Mouse (Mus musculus): ENCODE data around the gene E130208F15Rik. TPM values are rescaled to one million over a fixed set of nuclear protein-coding genes. Genes with fewer than 3 reads are reported as not detected.

E130208F15Rik gene
- 0.60 and 1.9 TPM in 2 replicates for polyA plus RNA-seq (2015; fragmentation: Nextera tagmentation; extraction: Ambion mirVana)

GRCm38 (mm10) chr7:30321539-30322284 is at the start of gene E130208F15Rik:
Gene E130208F15Rik, plus strand, starts transcription at chr7:30321740.
- peak; percentile 61 for ATAC-seq (ENCODE audit: insufficient number of reproducible peaks, low FRiP score, low TSS enrichment, low read depth)
- Histone ChIP-seq H3K9me3 (replicated peaks) (0 out of 2 replicates have a peak, but pooled peaks cover 4% of the 10 kb centered on the region), H3K27me3 (no peaks in the 10 kb centered on the region), H3K4me1 (peaks cover 13% of the 10 kb centered on the region), H3K4me2 (replicated peaks) (peak within 1 kb of the TSS; percentile 81), H3K9ac (peak within 1 kb of the TSS; percentile 85), H3K27ac (replicated peaks) (peak within 1 kb of the TSS; percentile 95), H3K36me3 (no peaks in the 10 kb centered on the region), H3K4me3 (replicated peaks) (peak within 1 kb of the TSS; percentile 89)
- under 1% methylated on average over 63 of the region's 63 CpGs for WGBS

- H3K27me3 ChIP-seq, result no peaks in the 10 kb centered on the region
- no peaks in the 10 kb centered on the region for H3K36me3 ChIP-seq
- no peaks in the 10 kb centered on the region for H3K9me3 ChIP-seq (replicated peaks)
- H3K4me2 ChIP-seq (replicated peaks), result no peak overlapping the region
- H3K4me1 ChIP-seq, result peaks cover 6% of the 10 kb centered on the region; the same call in 1 of the 2 replicates
- H3K9ac ChIP-seq, result no peak overlapping the region
- WGBS, result 82% methylated on average over 6 of the region's 6 CpGs
- H3K27ac ChIP-seq (replicated peaks), result no peak overlapping the region
- no peak overlapping the region for H3K4me3 ChIP-seq (replicated peaks)
- ATAC-seq (ENCODE audit: insufficient number of reproducible peaks, low FRiP score, low TSS enrichment, low read depth), result no peak
These were observed 47.2 kb upstream of the E130208F15Rik start for GRCm38 (mm10) chr7:30274383-30274782.

- 44% methylated on average over 2 of the region's 2 CpGs for whole genome bisulfite sequencing
- Histone ChIP-seq H3K9me3 (replicated peaks) (no peaks in the 10 kb centered on the region), H3K36me3 (no peaks in the 10 kb centered on the region), H3K9ac (no peak overlapping the region), H3K4me3 (replicated peaks) (no peak overlapping the region), H3K27me3 (no peaks in the 10 kb centered on the region), H3K27ac (replicated peaks) (no peak overlapping the region), H3K4me1 (peaks cover 19% of the 10 kb centered on the region), H3K4me2 (replicated peaks) (no peak overlapping the region)
- ATAC-seq (ENCODE audit: insufficient number of reproducible peaks, low FRiP score, low TSS enrichment, low read depth), result no peak
These were observed 42.6 kb upstream of the E130208F15Rik start for GRCm38 (mm10) chr7:30278911-30279310.

- H3K9ac ChIP-seq, result 0 out of 2 replicates have a peak overlapping the region, but pooled peaks have one; percentile 7
- no peaks in the 10 kb centered on the region for H3K9me3 ChIP-seq (replicated peaks)
- no peaks in the 10 kb centered on the region for H3K27me3 ChIP-seq
- ATAC-seq (ENCODE audit: insufficient number of reproducible peaks, low FRiP score, low TSS enrichment, low read depth), result no peak
- peak overlapping the region; percentile 89 for H3K4me2 ChIP-seq (replicated peaks)
- no peaks in the 10 kb centered on the region for H3K36me3 ChIP-seq
- H3K4me1 ChIP-seq, result peaks cover 19% of the 10 kb centered on the region
- peak overlapping the region; percentile 99; the same call in 1 of the 2 replicates for H3K27ac ChIP-seq (replicated peaks)
- WGBS, result 0% methylated on average over 6 of the region's 6 CpGs
- H3K4me3 ChIP-seq (replicated peaks), result peak overlapping the region; percentile 70
These were observed 42.0 kb upstream of the E130208F15Rik start for GRCm38 (mm10) chr7:30279536-30279935.

GRCm38 (mm10) chr7:30279951-30280669 is 41.4 kb upstream of the E130208F15Rik start, which contains the start of the genes Thap8 and Wdr62:
Gene Thap8, plus strand, starts transcription at chr7:30280094.
Gene Wdr62, minus strand, starts transcription at chr7:30280419.
- Histone ChIP-seq H3K36me3 (no peaks in the 10 kb centered on the region), H3K9ac (peak within 1 kb of the TSS; percentile 43), H3K4me3 (replicated peaks) (peak within 1 kb of the TSS; percentile 70), H3K27ac (replicated peaks) (peak within 1 kb of the TSS; percentile 99), H3K9me3 (replicated peaks) (no peaks in the 10 kb centered on the region), H3K4me1 (peaks cover 19% of the 10 kb centered on the region), H3K27me3 (no peaks in the 10 kb centered on the region), H3K4me2 (replicated peaks) (peak within 1 kb of the TSS; percentile 89)
- under 1% methylated on average over 49 of the region's 49 CpGs for WGBS
- ATAC-seq (ENCODE audit: insufficient number of reproducible peaks, low FRiP score, low TSS enrichment, low read depth), result peak; percentile 96

GRCm38 (mm10) chr7:30280670-30281138 is 40.8 kb upstream of the E130208F15Rik start:
- peak overlapping the region; percentile 99 for H3K27ac ChIP-seq (replicated peaks)

GRCm38 (mm10) chr7:30281522-30281921 is 40.0 kb upstream of the E130208F15Rik start:
- no peaks in the 10 kb centered on the region for H3K27me3 ChIP-seq
- H3K9ac ChIP-seq, result no peak overlapping the region
- H3K36me3 ChIP-seq, result no peaks in the 10 kb centered on the region
- peak overlapping the region; percentile 99; the same call in 1 of the 2 replicates for H3K27ac ChIP-seq (replicated peaks)
- 75% methylated on average over 4 of the region's 4 CpGs for WGBS
- H3K9me3 ChIP-seq (replicated peaks), result no peaks in the 10 kb centered on the region
- no peak for ATAC-seq (ENCODE audit: insufficient number of reproducible peaks, low FRiP score, low TSS enrichment, low read depth)
- H3K4me1 ChIP-seq, result peaks cover 19% of the 10 kb centered on the region
- 0 out of 2 replicates have a peak overlapping the region, but pooled peaks have one; percentile 70 for H3K4me3 ChIP-seq (replicated peaks)
- no peak overlapping the region for H3K4me2 ChIP-seq (replicated peaks)

More at GRCm38 (mm10) chr7:30280670-30281138, 40.8 kb upstream of the E130208F15Rik start:
- WGBS, result under 1% methylated on average over 20 of the region's 20 CpGs
- H3K36me3 ChIP-seq, result no peaks in the 10 kb centered on the region
- H3K4me1 ChIP-seq, result peaks cover 19% of the 10 kb centered on the region
- H3K9me3 ChIP-seq (replicated peaks), result no peaks in the 10 kb centered on the region
- no peaks in the 10 kb centered on the region for H3K27me3 ChIP-seq
- H3K4me3 ChIP-seq (replicated peaks), result peak overlapping the region; percentile 70
- peak; percentile 82 for ATAC-seq (ENCODE audit: insufficient number of reproducible peaks, low FRiP score, low TSS enrichment, low read depth)
- H3K9ac ChIP-seq, result peak overlapping the region; percentile 43
- H3K4me2 ChIP-seq (replicated peaks), result peak overlapping the region; percentile 89

- Histone ChIP-seq H3K36me3 (no peaks in the 10 kb centered on the region), H3K27ac (replicated peaks) (no peak overlapping the region), H3K9ac (no peak overlapping the region), H3K4me2 (replicated peaks) (no peak overlapping the region), H3K4me3 (replicated peaks) (no peak overlapping the region), H3K4me1 (peaks cover 19% of the 10 kb centered on the region), H3K9me3 (replicated peaks) (no peaks in the 10 kb centered on the region), H3K27me3 (no peaks in the 10 kb centered on the region)
- 74% methylated on average over 7 of the region's 7 CpGs for WGBS
- no peak for ATAC-seq (ENCODE audit: insufficient number of reproducible peaks, low FRiP score, low TSS enrichment, low read depth)
These were observed 38.8 kb upstream of the E130208F15Rik start for GRCm38 (mm10) chr7:30282740-30283139.

- WGBS, result 50% methylated on average over 8 of the region's 8 CpGs
- no peaks in the 10 kb centered on the region for H3K27me3 ChIP-seq
- peaks cover 10% of the 10 kb centered on the region for H3K4me1 ChIP-seq
- H3K9me3 ChIP-seq (replicated peaks), result no peaks in the 10 kb centered on the region
- H3K4me2 ChIP-seq (replicated peaks), result no peak overlapping the region
- no peak for ATAC-seq (ENCODE audit: insufficient number of reproducible peaks, low FRiP score, low TSS enrichment, low read depth)
- no peak overlapping the region for H3K4me3 ChIP-seq (replicated peaks)
- H3K9ac ChIP-seq, result no peak overlapping the region
- no peak overlapping the region for H3K27ac ChIP-seq (replicated peaks)
- H3K36me3 ChIP-seq, result no peaks in the 10 kb centered on the region
These were observed 34.7 kb upstream of the E130208F15Rik start for GRCm38 (mm10) chr7:30286701-30287410.

- H3K27ac ChIP-seq (replicated peaks), result no peak overlapping the region
- H3K9ac ChIP-seq, result no peak overlapping the region
- H3K27me3 ChIP-seq, result no peaks in the 10 kb centered on the region
- H3K4me2 ChIP-seq (replicated peaks), result no peak overlapping the region
- H3K4me3 ChIP-seq (replicated peaks), result no peak overlapping the region
- H3K36me3 ChIP-seq, result no peaks in the 10 kb centered on the region
- ATAC-seq (ENCODE audit: insufficient number of reproducible peaks, low FRiP score, low TSS enrichment, low read depth), result no peak
- no peaks in the 10 kb centered on the region for H3K9me3 ChIP-seq (replicated peaks)
- H3K4me1 ChIP-seq, result peaks cover 21% of the 10 kb centered on the region
- WGBS, result 66% methylated on average over 6 of the region's 6 CpGs
These were observed 33.5 kb upstream of the E130208F15Rik start for GRCm38 (mm10) chr7:30288046-30288445.
